Mouse (Mus musculus) hindbrain, embryonic 12.5 days (tissue): ENCODE data around the gene Ttc21a. TPM values are rescaled to one million over a fixed set of nuclear protein-coding genes. Genes with fewer than 3 reads are reported as not detected.

Experiments used
- ATAC-seq: fragments of 200-750 bp; cut with Nextera tagmentation; 2 replicates; pipeline ENCODE4 v1.8.0; 2017; ENCODE audit warnings: moderate TSS enrichment; ENCODE audit not compliant: low FRiP score
- H3K27ac ChIP-seq: fragments of 300-500 bp; sonication (generic); 2 replicates; pipeline ENCODE4 v1.5.1; 2016; ENCODE audit warnings: mild to moderate bottlenecking
- H3K27me3 ChIP-seq: fragments of 300-500 bp; sonication (generic); 2 replicates; pipeline ENCODE4 v1.6.1; 2016; ENCODE audit warnings: mild to moderate bottlenecking
- H3K36me3 ChIP-seq: fragments of 300-500 bp; sonication (generic); 2 replicates; pipeline ENCODE4 v1.6.1; 2016; ENCODE audit warnings: mild to moderate bottlenecking
- H3K4me1 ChIP-seq: fragments of 300-500 bp; sonication (generic); 2 replicates; pipeline ENCODE4 v1.6.1; 2016
- H3K4me2 ChIP-seq: fragments of 300-500 bp; sonication (generic); replicated peaks from 2 replicates; pipeline ENCODE4 v1.6.1; 2016; ENCODE audit warnings: mild to moderate bottlenecking
- H3K4me3 ChIP-seq: fragments of 300-500 bp; sonication (generic); 2 replicates; pipeline ENCODE4 v1.5.1; 2016; ENCODE audit warnings: mild to moderate bottlenecking
- H3K9ac ChIP-seq: fragments of 300-500 bp; sonication (generic); 2 replicates; pipeline ENCODE4 v1.6.1; 2016; ENCODE audit warnings: mild to moderate bottlenecking, moderate library complexity
- H3K9me3 ChIP-seq: fragments of 300-500 bp; sonication (generic); replicated peaks from 2 replicates; pipeline ENCODE4 v1.6.1; 2016; ENCODE audit warnings: mild to moderate bottlenecking
- WGBS: fragments of 180-500 bp; shearing (Covaris S2); methylation state at CpG from one replicate; pipeline ENCODE4 v1.1.7; 2016; 5-methylcytosine and 5-hydroxymethylcytosine counted together
- polyA plus RNA-seq: library from polyadenylated mRNA; unstranded; fragments of >200 nt; fragmentation: Nextera tagmentation; extraction: Ambion mirVana; gene quantifications from 2 replicates; pipeline ENCODE4 v1.2.1, GENCODE M21; 2016

Ttc21a gene
- polyA plus RNA-seq, 1 experiment from 2014 or later: 1.5 TPM

- H3K27me3 ChIP-seq: peaks cover 18% of the 10 kb centered on the region
- H3K4me2 ChIP-seq: no peak overlapping the region
- H3K36me3 ChIP-seq: no peaks in the 10 kb centered on the region
- H3K4me1 ChIP-seq: peaks cover 58% of the 10 kb centered on the region
- H3K9ac ChIP-seq: no peak overlapping the region
- H3K27ac ChIP-seq: no peak overlapping the region
- 86% methylated on average over 6 of the region's 6 CpGs for WGBS
- H3K4me3 ChIP-seq: no peak overlapping the region
- no peak for ATAC-seq
- H3K9me3 ChIP-seq: no peaks in the 10 kb centered on the region
These were observed 41.5 kb downstream of the Ttc21a start for GRCm38 (mm10) chr9:119978811-119979441.

- H3K4me1 ChIP-seq: peaks cover 65% of the 10 kb centered on the region
- no peak overlapping the region for H3K4me2 ChIP-seq
- no peak overlapping the region for H3K9ac ChIP-seq
- ATAC-seq: no peak
- H3K27me3 ChIP-seq: peaks cover 25% of the 10 kb centered on the region
- H3K27ac ChIP-seq: no peak overlapping the region
- WGBS: 42% methylated on average over 2 of the region's 2 CpGs
- no peaks in the 10 kb centered on the region for H3K36me3 ChIP-seq
- no peak overlapping the region for H3K4me3 ChIP-seq
- H3K9me3 ChIP-seq: no peaks in the 10 kb centered on the region
These were observed 42.3 kb downstream of the Ttc21a start for GRCm38 (mm10) chr9:119979749-119980148.

- H3K27ac ChIP-seq: peak overlapping the region; percentile 84
- H3K9me3 ChIP-seq: no peaks in the 10 kb centered on the region
- no peak overlapping the region for H3K4me3 ChIP-seq
- H3K4me2 ChIP-seq: peak overlapping the region; percentile 87
- ATAC-seq: no peak
- H3K9ac ChIP-seq: peak overlapping the region; percentile 38; the same call in 1 of the 2 replicates
- H3K36me3 ChIP-seq: no peaks in the 10 kb centered on the region
- 6% methylated on average over 4 of the region's 4 CpGs for WGBS
- H3K4me1 ChIP-seq: peaks cover 65% of the 10 kb centered on the region
- peaks cover 27% of the 10 kb centered on the region for H3K27me3 ChIP-seq
These were observed 43.4 kb downstream of the Ttc21a start for GRCm38 (mm10) chr9:119980770-119981182.

GRCm38 (mm10) chr9:119981183-119982179 lies 44.1 kb downstream of the Ttc21a start:
- H3K27me3 ChIP-seq: peaks cover 27% of the 10 kb centered on the region
- H3K27ac ChIP-seq: peak overlapping the region; percentile 84
- H3K4me2 ChIP-seq: peak overlapping the region; percentile 87
- WGBS: 2% methylated on average over 16 of the region's 16 CpGs
- peaks cover 65% of the 10 kb centered on the region for H3K4me1 ChIP-seq
- H3K4me3 ChIP-seq: peak overlapping the region; percentile 24
- no peaks in the 10 kb centered on the region for H3K9me3 ChIP-seq
- ATAC-seq: peak; percentile 29
- peak overlapping the region; percentile 38; the same call in 1 of the 2 replicates for H3K9ac ChIP-seq
- no peaks in the 10 kb centered on the region for H3K36me3 ChIP-seq

GRCm38 (mm10) chr9:119982241-119982811 lies 44.9 kb downstream of the Ttc21a start:
- H3K4me1 ChIP-seq: peaks cover 60% of the 10 kb centered on the region
- peak overlapping the region; percentile 0; the same call in 1 of the 2 replicates for H3K9ac ChIP-seq
- H3K9me3 ChIP-seq: no peaks in the 10 kb centered on the region
- 2% methylated on average over 11 of the region's 11 CpGs for WGBS
- peak; percentile 44 for ATAC-seq
- peak overlapping the region; percentile 87 for H3K4me2 ChIP-seq
- H3K36me3 ChIP-seq: no peaks in the 10 kb centered on the region
- peaks cover 27% of the 10 kb centered on the region for H3K27me3 ChIP-seq
- H3K4me3 ChIP-seq: peak overlapping the region; percentile 60
- H3K27ac ChIP-seq: peak overlapping the region; percentile 84; the same call in 1 of the 2 replicates

GRCm38 (mm10) chr9:119982956-119983551 lies 45.6 kb downstream of the Ttc21a start:
- Histone ChIP-seq H3K27ac (0 out of 2 replicates have a peak overlapping the region, but pooled peaks have one; percentile 48), H3K27me3 (peaks cover 27% of the 10 kb centered on the region), H3K4me1 (peaks cover 53% of the 10 kb centered on the region), H3K9ac (peak overlapping the region; percentile 57), H3K36me3 (no peaks in the 10 kb centered on the region), H3K4me2 (peak overlapping the region; percentile 87), H3K4me3 (peak overlapping the region; percentile 60), H3K9me3 (no peaks in the 10 kb centered on the region)
- WGBS: under 1% methylated on average over 48 of the region's 48 CpGs
- peak; percentile 4; the same call in 1 of the 2 replicates for ATAC-seq

GRCm38 (mm10) chr9:119983585-119984535 lies 46.5 kb downstream of the Ttc21a start:
- Histone ChIP-seq H3K9me3 (no peaks in the 10 kb centered on the region), H3K4me1 (peaks cover 46% of the 10 kb centered on the region), H3K4me3 (peak overlapping the region; percentile 60), H3K4me2 (peak overlapping the region; percentile 87), H3K27me3 (peaks cover 26% of the 10 kb centered on the region), H3K9ac (peak overlapping the region; percentile 57), H3K27ac (peak overlapping the region; percentile 48; the same call in 1 of the 2 replicates), H3K36me3 (no peaks in the 10 kb centered on the region)
- under 1% methylated on average over 51 of the region's 79 CpGs for WGBS
- peak; percentile 73 for ATAC-seq

- WGBS: 5% methylated on average over 14 of the region's 14 CpGs
- Histone ChIP-seq H3K9ac (peak within 1 kb of the TSS; percentile 57), H3K27ac (peak within 1 kb of the TSS; percentile 48; the same call in 1 of the 2 replicates), H3K36me3 (no peaks in the 10 kb centered on the region), H3K4me2 (peak within 1 kb of the TSS; percentile 87), H3K27me3 (peaks cover 24% of the 10 kb centered on the region), H3K4me3 (peak within 1 kb of the TSS; percentile 60), H3K9me3 (no peaks in the 10 kb centered on the region), H3K4me1 (peaks cover 46% of the 10 kb centered on the region)
- ATAC-seq: no peak
These were observed 47.2 kb downstream of the Ttc21a start, which contains the start of gene Csrnp1 for GRCm38 (mm10) chr9:119984536-119985011. Csrnp1 (minus strand) TSS chr9:119984658.

GRCm38 (mm10) chr9:119985881-119986574 lies 48.6 kb downstream of the Ttc21a start:
- H3K9me3 ChIP-seq: no peaks in the 10 kb centered on the region
- peaks cover 24% of the 10 kb centered on the region for H3K27me3 ChIP-seq
- H3K27ac ChIP-seq: 0 out of 2 replicates have a peak overlapping the region, but pooled peaks have one; percentile 12
- ATAC-seq: no peak
- no peaks in the 10 kb centered on the region for H3K36me3 ChIP-seq
- H3K4me1 ChIP-seq: peaks cover 35% of the 10 kb centered on the region
- no peak overlapping the region for H3K4me2 ChIP-seq
- no peak overlapping the region for H3K4me3 ChIP-seq
- WGBS: 72% methylated on average over 10 of the region's 10 CpGs
- peak overlapping the region; percentile 43; the same call in 1 of the 2 replicates for H3K9ac ChIP-seq

- Histone ChIP-seq H3K27ac (no peak overlapping the region), H3K4me2 (no peak overlapping the region), H3K9me3 (no peaks in the 10 kb centered on the region), H3K4me1 (peaks cover 12% of the 10 kb centered on the region), H3K36me3 (no peaks in the 10 kb centered on the region), H3K27me3 (peaks cover 12% of the 10 kb centered on the region), H3K9ac (no peak overlapping the region), H3K4me3 (no peak overlapping the region)
- 50% methylated on average over 7 of the region's 7 CpGs for WGBS
- no peak for ATAC-seq
These were observed 50.9 kb downstream of the Ttc21a start for GRCm38 (mm10) chr9:119988304-119988703.
